Mouse (Mus musculus): ENCODE data around the gene Rnf224. TPM values are rescaled to one million over a fixed set of nuclear protein-coding genes. Genes with fewer than 3 reads are reported as not detected.
A peak's percentile ranks its signal among the peaks of the same experiment; 100 is the strongest.

The Rnf224 gene
- polyA plus RNA-seq, 1 experiment: 0.06 TPM

GRCm38 (mm10) chr2:25203631-25204214 lies 32.9 kb downstream of the Rnf224 start:
- no peak overlapping the region for H3K4me3 ChIP-seq (ENCODE audit: insufficient read depth, low read depth, low read length)
- H3K4me1 ChIP-seq (ENCODE audit: control insufficient read depth, insufficient read depth, low read length): peaks cover 9% of the 10 kb centered on the region; the same call in 1 of the 2 replicates
- no peak overlapping the region for H3K27ac ChIP-seq (ENCODE audit: insufficient read depth, low read depth, low read length)
- no peak for DNase-seq
- no peaks in the 10 kb centered on the region for H3K27me3 ChIP-seq (replicated peaks; ENCODE audit: control insufficient read depth, insufficient read depth, low read length)
- no peak for TF ChIP-seq POLR2A (IDR thresholded peaks at IDR 0.05; ENCODE audit: low read depth, low read length)
- no peak; the same call in 1 of the 2 replicates for TF ChIP-seq CTCF (conservative IDR thresholded peaks at IDR 0.05; ENCODE audit: insufficient read depth, insufficient read length, low read depth, low read length)
- 54% methylated on average over 4 of the region's 4 CpGs for WGBS
- peaks cover 4% of the 10 kb centered on the region; the same call in 1 of the 2 replicates for H3K36me3 ChIP-seq (ENCODE audit: control insufficient read depth, insufficient read depth, low read length)

GRCm38 (mm10) chr2:25200631-25201030 lies 36.0 kb downstream of the Rnf224 start:
- no peaks in the 10 kb centered on the region; the same call in 1 of the 2 replicates for H3K4me1 ChIP-seq (ENCODE audit: control insufficient read depth, insufficient read depth, low read length)
- 88% methylated on average over 2 of the region's 2 CpGs for WGBS
- no peak for DNase-seq
- no peaks in the 10 kb centered on the region for H3K27me3 ChIP-seq (replicated peaks; ENCODE audit: control insufficient read depth, insufficient read depth, low read length)
- H3K27ac ChIP-seq (ENCODE audit: insufficient read depth, low read depth, low read length): no peak overlapping the region
- TF ChIP-seq POLR2A (IDR thresholded peaks at IDR 0.05; ENCODE audit: low read depth, low read length) (no peak), CTCF (conservative IDR thresholded peaks at IDR 0.05; ENCODE audit: insufficient read depth, insufficient read length, low read depth, low read length) (no peak)
- H3K36me3 ChIP-seq (ENCODE audit: control insufficient read depth, insufficient read depth, low read length): peaks cover 4% of the 10 kb centered on the region; the same call in 1 of the 2 replicates
- H3K4me3 ChIP-seq (ENCODE audit: insufficient read depth, low read depth, low read length): no peak overlapping the region

DNA sequence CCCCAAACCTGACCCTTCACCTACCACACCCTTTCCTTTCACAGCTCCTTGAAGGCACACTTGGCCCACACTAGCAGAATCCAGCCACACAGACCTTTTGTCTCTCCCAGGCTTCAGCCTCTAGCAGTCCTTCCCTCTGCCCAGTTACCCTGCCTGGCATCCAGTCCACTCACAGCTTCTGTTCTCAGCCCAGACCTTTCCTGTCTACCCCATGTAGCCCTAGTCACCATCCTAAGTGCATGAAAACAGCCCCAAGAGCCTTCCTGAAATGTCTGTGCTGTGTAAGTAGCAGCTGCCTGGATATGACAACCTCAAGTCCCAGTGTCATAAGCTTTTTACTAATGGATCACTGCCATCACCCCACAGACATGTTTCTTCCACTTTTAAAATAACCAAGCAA lies 38.6 kb downstream of the Rnf224 start:
- no peak for DNase-seq
- no peaks in the 10 kb centered on the region for H3K27me3 ChIP-seq (replicated peaks; ENCODE audit: control insufficient read depth, insufficient read depth, low read length)
- H3K27ac ChIP-seq (ENCODE audit: insufficient read depth, low read depth, low read length): no peak overlapping the region
- H3K36me3 ChIP-seq (ENCODE audit: control insufficient read depth, insufficient read depth, low read length): peaks cover 1% of the 10 kb centered on the region; the same call in 1 of the 2 replicates
- TF ChIP-seq POLR2A (IDR thresholded peaks at IDR 0.05; ENCODE audit: low read depth, low read length) (no peak), CTCF (conservative IDR thresholded peaks at IDR 0.05; ENCODE audit: insufficient read depth, insufficient read length, low read depth, low read length) (no peak)
- peaks cover 10% of the 10 kb centered on the region; the same call in 1 of the 2 replicates for H3K4me1 ChIP-seq (ENCODE audit: control insufficient read depth, insufficient read depth, low read length)
- no peak overlapping the region for H3K4me3 ChIP-seq (ENCODE audit: insufficient read depth, low read depth, low read length)

DNA sequence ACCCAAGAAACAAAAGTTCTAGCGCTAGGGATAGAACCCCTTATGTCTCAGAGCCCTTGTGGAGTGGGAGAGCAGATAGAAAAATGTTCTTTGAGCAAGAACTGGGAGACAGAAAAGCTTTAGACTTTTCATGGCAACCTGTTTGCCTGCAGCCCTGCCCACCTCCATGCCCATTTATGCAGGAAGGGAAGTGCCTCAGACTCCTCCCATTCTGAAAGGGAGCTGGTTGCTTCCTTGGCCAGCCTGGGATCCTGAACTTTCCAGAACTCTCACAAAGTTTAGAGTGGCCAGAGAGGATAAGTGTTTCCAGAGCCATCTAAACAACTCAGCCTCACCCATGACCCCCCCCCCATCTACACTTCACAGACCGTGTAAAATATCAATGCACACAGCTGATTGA lies 39.4 kb downstream of the Rnf224 start:
- H3K4me1 ChIP-seq (ENCODE audit: control insufficient read depth, insufficient read depth, low read length): peaks cover 10% of the 10 kb centered on the region; the same call in 1 of the 2 replicates
- TF ChIP-seq CTCF (conservative IDR thresholded peaks at IDR 0.05; ENCODE audit: insufficient read depth, insufficient read length, low read depth, low read length): no peak
- no peak for TF ChIP-seq POLR2A (IDR thresholded peaks at IDR 0.05; ENCODE audit: low read depth, low read length)
- DNase-seq: no peak
- no peaks in the 10 kb centered on the region; the same call in 1 of the 2 replicates for H3K36me3 ChIP-seq (ENCODE audit: control insufficient read depth, insufficient read depth, low read length)
- H3K4me3 ChIP-seq (ENCODE audit: insufficient read depth, low read depth, low read length): 0 out of 2 replicates have a peak overlapping the region, but pooled peaks have one; percentile 43
- H3K27ac ChIP-seq (ENCODE audit: insufficient read depth, low read depth, low read length): peak overlapping the region; percentile 93
- 23% methylated on average over 2 of the region's 2 CpGs for WGBS
- no peaks in the 10 kb centered on the region for H3K27me3 ChIP-seq (replicated peaks; ENCODE audit: control insufficient read depth, insufficient read depth, low read length)

DNA sequence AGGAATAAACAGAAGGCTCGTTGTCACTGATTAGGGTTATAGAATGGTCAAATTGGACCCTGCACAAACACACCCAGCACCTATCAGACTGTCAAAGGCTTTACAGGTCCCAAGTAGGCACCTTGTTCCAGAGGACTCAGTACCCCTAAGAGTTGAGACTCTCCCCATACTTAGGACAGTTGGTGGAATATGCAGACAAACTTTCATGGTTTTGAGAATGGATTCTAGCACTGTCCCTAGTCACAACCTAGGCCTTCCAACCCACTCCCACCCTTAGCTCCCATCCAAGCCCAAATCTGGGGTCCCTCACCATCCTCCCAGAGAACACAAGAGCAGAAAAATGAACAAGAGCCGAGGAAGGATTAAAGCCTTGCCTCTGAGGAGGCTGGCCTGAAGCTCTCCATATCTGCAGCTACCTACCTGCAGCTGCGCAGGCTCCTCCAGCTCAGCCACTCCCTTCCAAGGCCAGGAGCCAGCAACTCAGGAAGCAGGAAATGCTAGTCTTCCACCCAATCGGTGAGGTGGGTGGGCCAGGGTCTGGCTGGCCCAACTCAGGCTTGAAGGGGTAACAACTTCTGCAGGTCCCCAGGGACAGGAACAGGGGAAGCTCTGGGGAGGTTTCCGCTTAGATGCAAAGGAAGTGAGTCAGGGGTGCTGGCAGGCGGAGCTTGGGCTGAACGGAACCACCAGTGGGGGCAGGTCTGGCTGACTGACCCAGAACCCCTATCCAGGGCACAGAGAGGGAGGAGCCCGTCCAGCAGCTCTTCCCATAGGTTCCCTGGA lies 40.2 kb downstream of the Rnf224 start, which contains the start of gene Tor4a:
Gene Tor4a (minus strand): TSS at position 715 of the 783 bp plus-strand sequence.
- peak; percentile 96 for DNase-seq
- TF ChIP-seq POLR2A (IDR thresholded peaks at IDR 0.05; ENCODE audit: low read depth, low read length) (peak; percentile 55), CTCF (conservative IDR thresholded peaks at IDR 0.05; ENCODE audit: insufficient read depth, insufficient read length, low read depth, low read length) (no peak)
- WGBS: 16% methylated on average over 8 of the region's 8 CpGs
- peak within 1 kb of the TSS; percentile 43 for H3K4me3 ChIP-seq (ENCODE audit: insufficient read depth, low read depth, low read length)
- H3K27me3 ChIP-seq (replicated peaks; ENCODE audit: control insufficient read depth, insufficient read depth, low read length): no peaks in the 10 kb centered on the region
- peaks cover 10% of the 10 kb centered on the region; the same call in 1 of the 2 replicates for H3K4me1 ChIP-seq (ENCODE audit: control insufficient read depth, insufficient read depth, low read length)
- peak within 1 kb of the TSS; percentile 93 for H3K27ac ChIP-seq (ENCODE audit: insufficient read depth, low read depth, low read length)
- H3K36me3 ChIP-seq (ENCODE audit: control insufficient read depth, insufficient read depth, low read length): no peaks in the 10 kb centered on the region; the same call in 1 of the 2 replicates

DNA sequence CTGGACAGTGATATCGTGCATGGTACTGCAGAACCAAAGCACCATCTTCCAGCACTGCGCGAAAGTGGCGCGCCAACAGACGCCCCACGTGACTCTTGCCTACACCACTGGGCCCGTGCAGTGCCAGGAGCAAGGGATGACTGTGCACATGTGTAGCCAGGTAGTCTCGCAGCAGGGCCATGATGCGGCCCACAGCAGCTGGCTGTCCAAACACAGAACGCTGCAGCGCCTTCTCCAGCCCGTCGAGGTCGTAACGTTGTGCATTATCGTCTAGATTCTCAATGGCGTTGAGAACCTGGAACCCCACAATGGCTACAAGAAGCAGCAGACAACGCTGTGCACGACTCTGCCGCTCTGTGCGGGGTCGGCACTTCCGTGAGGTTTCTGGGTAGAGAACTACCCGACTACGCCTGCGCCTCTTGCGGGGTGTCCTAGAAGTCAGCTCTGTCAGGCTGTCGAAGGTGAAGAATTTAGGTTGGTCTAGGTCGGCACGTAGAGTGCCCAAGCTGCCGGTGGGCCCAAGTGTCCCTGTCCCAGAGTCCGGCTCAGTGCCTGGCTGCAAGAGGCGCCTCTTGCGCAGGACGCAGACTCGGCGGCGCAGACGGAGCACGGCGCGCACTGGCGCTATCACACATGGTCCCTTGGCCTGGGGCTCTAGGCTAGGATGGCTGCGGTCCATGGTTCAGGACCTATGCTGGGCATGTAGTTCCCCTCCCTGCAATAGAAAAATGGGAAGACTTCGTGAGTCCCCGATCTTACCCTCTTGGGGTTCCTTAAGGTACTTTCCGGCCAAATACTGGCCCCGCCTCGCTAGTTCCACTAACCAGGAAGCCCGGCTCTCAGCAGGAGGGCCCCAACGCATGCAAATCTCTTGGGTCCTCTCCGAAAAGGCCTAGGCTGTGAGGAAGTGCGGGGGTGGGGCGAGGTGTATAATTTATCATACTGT lies 41.1 kb downstream of the Rnf224 start:
- DNase-seq: peak; percentile 91
- no peaks in the 10 kb centered on the region; the same call in 1 of the 2 replicates for H3K36me3 ChIP-seq (ENCODE audit: control insufficient read depth, insufficient read depth, low read length)
- H3K27me3 ChIP-seq (replicated peaks; ENCODE audit: control insufficient read depth, insufficient read depth, low read length): no peaks in the 10 kb centered on the region
- peak overlapping the region; percentile 93 for H3K27ac ChIP-seq (ENCODE audit: insufficient read depth, low read depth, low read length)
- peak overlapping the region; percentile 43 for H3K4me3 ChIP-seq (ENCODE audit: insufficient read depth, low read depth, low read length)
- 25% methylated on average over 55 of the region's 55 CpGs for WGBS
- TF ChIP-seq POLR2A (IDR thresholded peaks at IDR 0.05; ENCODE audit: low read depth, low read length): no peak
- TF ChIP-seq CTCF (conservative IDR thresholded peaks at IDR 0.05; ENCODE audit: insufficient read depth, insufficient read length, low read depth, low read length): no peak
- H3K4me1 ChIP-seq (ENCODE audit: control insufficient read depth, insufficient read depth, low read length): peaks cover 10% of the 10 kb centered on the region; the same call in 1 of the 2 replicates

Data from kidney, adult 2 months (tissue).